Mouse (Mus musculus): Measurements from ENCODE around the gene Lin37. TPM values are rescaled to one million over a fixed set of nuclear protein-coding genes. Genes with fewer than 3 reads are reported as not detected.

Gene Lin37
- total and polyA plus RNA-seq, 2 experiments from 2014 or later, result 32.0 to 54.1 TPM

GRCm38 (mm10) chr7:30588676-30589434 lies 29.2 kb upstream of the Lin37 start, which contains the start of gene Kmt2b:
Kmt2b (minus strand) TSS chr7:30588726.
- Histone ChIP-seq H3K4me2 (ENCODE audit: low read depth, low read length, poor library complexity, severe bottlenecking) (peak within 1 kb of the TSS; percentile 89), H3K9ac (replicated peaks; ENCODE audit: low read length, poor library complexity, severe bottlenecking) (peak within 1 kb of the TSS; percentile 98), H3K9me3 (ENCODE audit: low read length) (no peaks in the 10 kb centered on the region), H3K27me3 (ENCODE audit: insufficient read depth, low read length) (no peaks in the 10 kb centered on the region), H3K4me3 (ENCODE audit: low read depth, low read length) (peak within 1 kb of the TSS; percentile 79), H3K27ac (ENCODE audit: low read depth, low read length) (peak within 1 kb of the TSS; percentile 97), H3K4me1 (ENCODE audit: insufficient read depth, low read length) (peaks cover 9% of the 10 kb centered on the region; the same call in 1 of the 2 replicates), H3K36me3 (ENCODE audit: insufficient read depth, low read length) (peaks cover 21% of the 10 kb centered on the region)
- ATAC-seq (ENCODE audit: low FRiP score) (peak; percentile 93), DNase-seq (ENCODE audit: low spot score) (peak; percentile 98)
- no peak; the same call in 1 of the 2 replicates for TF ChIP-seq CTCF (IDR thresholded peaks at IDR 0.05)
- under 1% methylated on average over 45 of the region's 68 CpGs for WGBS

GRCm38 (mm10) chr7:30587842-30588667 lies 28.4 kb upstream of the Lin37 start:
- H3K9me3 ChIP-seq (ENCODE audit: low read length), result no peaks in the 10 kb centered on the region
- DNase-seq (ENCODE audit: low spot score) (peak; percentile 13), ATAC-seq (ENCODE audit: low FRiP score) (peak; percentile 38)
- H3K9ac ChIP-seq (replicated peaks; ENCODE audit: low read length, poor library complexity, severe bottlenecking), result peak overlapping the region; percentile 98
- peak overlapping the region; percentile 97 for H3K27ac ChIP-seq (ENCODE audit: low read depth, low read length)
- H3K36me3 ChIP-seq (ENCODE audit: insufficient read depth, low read length), result peaks cover 29% of the 10 kb centered on the region
- peak overlapping the region; percentile 79 for H3K4me3 ChIP-seq (ENCODE audit: low read depth, low read length)
- H3K27me3 ChIP-seq (ENCODE audit: insufficient read depth, low read length), result no peaks in the 10 kb centered on the region
- TF ChIP-seq CTCF (IDR thresholded peaks at IDR 0.05), result no peak
- H3K4me1 ChIP-seq (ENCODE audit: insufficient read depth, low read length), result peaks cover 9% of the 10 kb centered on the region; the same call in 1 of the 2 replicates
- 1% methylated on average over 49 of the region's 67 CpGs for WGBS
- peak overlapping the region; percentile 89 for H3K4me2 ChIP-seq (ENCODE audit: low read depth, low read length, poor library complexity, severe bottlenecking)

DNA sequence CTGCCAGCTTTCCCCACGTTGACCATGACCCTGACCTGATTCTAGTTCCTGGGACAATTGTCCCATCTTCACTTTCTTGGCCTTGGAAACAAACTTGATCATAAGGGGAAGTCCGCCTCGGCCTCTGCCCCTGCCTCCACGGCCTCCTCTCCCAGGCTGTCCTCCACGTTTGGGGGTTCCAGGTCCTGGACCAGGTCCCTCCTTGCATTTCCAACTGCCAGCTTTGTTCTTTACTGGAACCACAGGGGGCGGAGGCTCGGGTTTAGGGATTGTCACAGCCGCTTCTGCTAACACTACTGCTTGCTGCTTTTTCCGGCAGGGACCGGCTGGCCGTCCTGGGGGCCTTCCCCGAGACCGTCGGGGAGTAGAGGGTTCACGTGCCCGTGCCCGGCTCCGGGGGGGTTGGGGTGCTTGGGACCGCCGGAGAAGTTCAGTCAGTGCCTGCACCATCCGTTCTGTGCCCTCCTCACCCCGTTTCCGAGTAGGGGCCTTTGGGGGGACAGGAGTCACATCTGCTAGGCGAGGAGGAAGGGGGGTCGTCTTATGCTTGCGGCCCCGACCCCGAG lies 26.9 kb upstream of the Lin37 start:
- 86% methylated on average over 28 of the region's 28 CpGs for WGBS
- Histone ChIP-seq H3K9ac (replicated peaks; ENCODE audit: low read length, poor library complexity, severe bottlenecking) (no peak overlapping the region), H3K27me3 (ENCODE audit: insufficient read depth, low read length) (no peaks in the 10 kb centered on the region), H3K4me2 (ENCODE audit: low read depth, low read length, poor library complexity, severe bottlenecking) (peak overlapping the region; percentile 89; the same call in 1 of the 2 replicates), H3K36me3 (ENCODE audit: insufficient read depth, low read length) (peaks cover 44% of the 10 kb centered on the region), H3K27ac (ENCODE audit: low read depth, low read length) (no peak overlapping the region), H3K4me3 (ENCODE audit: low read depth, low read length) (no peak overlapping the region), H3K9me3 (ENCODE audit: low read length) (no peaks in the 10 kb centered on the region), H3K4me1 (ENCODE audit: insufficient read depth, low read length) (peaks cover 9% of the 10 kb centered on the region; the same call in 1 of the 2 replicates)
- no peak for ATAC-seq (ENCODE audit: low FRiP score)
- TF ChIP-seq CTCF (IDR thresholded peaks at IDR 0.05), result no peak
- DNase-seq (ENCODE audit: low spot score), result no peak

GRCm38 (mm10) chr7:30585170-30585569 lies 25.5 kb upstream of the Lin37 start:
- Histone ChIP-seq H3K27me3 (ENCODE audit: insufficient read depth, low read length) (no peaks in the 10 kb centered on the region), H3K9ac (replicated peaks; ENCODE audit: low read length, poor library complexity, severe bottlenecking) (no peak overlapping the region), H3K4me3 (ENCODE audit: low read depth, low read length) (no peak overlapping the region), H3K36me3 (ENCODE audit: insufficient read depth, low read length) (peaks cover 55% of the 10 kb centered on the region), H3K9me3 (ENCODE audit: low read length) (no peaks in the 10 kb centered on the region), H3K4me2 (ENCODE audit: low read depth, low read length, poor library complexity, severe bottlenecking) (no peak overlapping the region), H3K27ac (ENCODE audit: low read depth, low read length) (no peak overlapping the region), H3K4me1 (ENCODE audit: insufficient read depth, low read length) (peaks cover 9% of the 10 kb centered on the region; the same call in 1 of the 2 replicates)
- no peak for ATAC-seq (ENCODE audit: low FRiP score)
- WGBS, result 92% methylated on average over 7 of the region's 7 CpGs
- no peak for TF ChIP-seq CTCF (IDR thresholded peaks at IDR 0.05)
- DNase-seq (ENCODE audit: low spot score), result no peak

- H3K9me3 ChIP-seq (ENCODE audit: low read length), result no peaks in the 10 kb centered on the region
- H3K9ac ChIP-seq (replicated peaks; ENCODE audit: low read length, poor library complexity, severe bottlenecking), result no peak overlapping the region
- ATAC-seq (ENCODE audit: low FRiP score) (no peak), DNase-seq (ENCODE audit: low spot score) (no peak)
- no peaks in the 10 kb centered on the region for H3K27me3 ChIP-seq (ENCODE audit: insufficient read depth, low read length)
- H3K36me3 ChIP-seq (ENCODE audit: insufficient read depth, low read length), result peaks cover 64% of the 10 kb centered on the region
- no peak overlapping the region for H3K27ac ChIP-seq (ENCODE audit: low read depth, low read length)
- no peak overlapping the region for H3K4me3 ChIP-seq (ENCODE audit: low read depth, low read length)
- no peak for TF ChIP-seq CTCF (IDR thresholded peaks at IDR 0.05)
- WGBS, result 93% methylated on average over 10 of the region's 10 CpGs
- H3K4me2 ChIP-seq (ENCODE audit: low read depth, low read length, poor library complexity, severe bottlenecking), result no peak overlapping the region
- peaks cover 9% of the 10 kb centered on the region; the same call in 1 of the 2 replicates for H3K4me1 ChIP-seq (ENCODE audit: insufficient read depth, low read length)
Observed at GRCm38 (mm10) chr7:30584339-30584738, 24.7 kb upstream of the Lin37 start.
